Mouse (Mus musculus) retina, adult 2 months (tissue): Measurements from ENCODE around the gene Alpk1.

Experiments used
- DNase-seq: peaks from one replicate; pipeline ENCODE4 v3.0.0-alpha.2; 2012; ENCODE audit warnings: low read depth, low spot score

Gene Alpk1

GRCm38 (mm10) chr3:127694802-127695771 is 85.2 kb downstream of the Alpk1 start:
- no peak for DNase-seq

- no peak for DNase-seq
Observed at GRCm38 (mm10) chr3:127691230-127691629, 89.1 kb downstream of the Alpk1 start.

- DNase-seq: no peak
Observed at GRCm38 (mm10) chr3:127679703-127680102, 100.6 kb downstream of the Alpk1 start.

- DNase-seq: no peak
Observed at GRCm38 (mm10) chr3:127661646-127662531, 118.4 kb downstream of the Alpk1 start.

- DNase-seq: no peak
Observed at GRCm38 (mm10) chr3:127660712-127661111, 119.6 kb downstream of the Alpk1 start.

- no peak for DNase-seq
Observed at GRCm38 (mm10) chr3:127651742-127652653, 128.3 kb downstream of the Alpk1 start.

GRCm38 (mm10) chr3:127646156-127646825 is 134.0 kb downstream of the Alpk1 start:
- DNase-seq: no peak

- DNase-seq: no peak
Observed at GRCm38 (mm10) chr3:127642211-127642610, 138.1 kb downstream of the Alpk1 start.

- DNase-seq: no peak
Observed at GRCm38 (mm10) chr3:127640762-127641700, 139.3 kb downstream of the Alpk1 start.

GRCm38 (mm10) chr3:127639875-127640761 is 140.2 kb downstream of the Alpk1 start:
- DNase-seq: no peak

- DNase-seq: no peak
Observed at GRCm38 (mm10) chr3:127634984-127635349, 145.4 kb downstream of the Alpk1 start.

- no peak for DNase-seq
Observed at GRCm38 (mm10) chr3:127634101-127634983, 146.0 kb downstream of the Alpk1 start.

- no peak for DNase-seq
Observed at GRCm38 (mm10) chr3:127633080-127634032, 147.0 kb downstream of the Alpk1 start, which contains the start of gene Neurog2. TSS of gene Neurog2 (plus strand) at chr3:127633135.

- DNase-seq: no peak
Observed at GRCm38 (mm10) chr3:127632531-127632930, 147.8 kb downstream of the Alpk1 start.

- no peak for DNase-seq
Observed at GRCm38 (mm10) chr3:127631582-127631981, 148.7 kb downstream of the Alpk1 start.

GRCm38 (mm10) chr3:127630735-127631372 is 149.5 kb downstream of the Alpk1 start:
- no peak for DNase-seq
